In the genomic region with DNA sequence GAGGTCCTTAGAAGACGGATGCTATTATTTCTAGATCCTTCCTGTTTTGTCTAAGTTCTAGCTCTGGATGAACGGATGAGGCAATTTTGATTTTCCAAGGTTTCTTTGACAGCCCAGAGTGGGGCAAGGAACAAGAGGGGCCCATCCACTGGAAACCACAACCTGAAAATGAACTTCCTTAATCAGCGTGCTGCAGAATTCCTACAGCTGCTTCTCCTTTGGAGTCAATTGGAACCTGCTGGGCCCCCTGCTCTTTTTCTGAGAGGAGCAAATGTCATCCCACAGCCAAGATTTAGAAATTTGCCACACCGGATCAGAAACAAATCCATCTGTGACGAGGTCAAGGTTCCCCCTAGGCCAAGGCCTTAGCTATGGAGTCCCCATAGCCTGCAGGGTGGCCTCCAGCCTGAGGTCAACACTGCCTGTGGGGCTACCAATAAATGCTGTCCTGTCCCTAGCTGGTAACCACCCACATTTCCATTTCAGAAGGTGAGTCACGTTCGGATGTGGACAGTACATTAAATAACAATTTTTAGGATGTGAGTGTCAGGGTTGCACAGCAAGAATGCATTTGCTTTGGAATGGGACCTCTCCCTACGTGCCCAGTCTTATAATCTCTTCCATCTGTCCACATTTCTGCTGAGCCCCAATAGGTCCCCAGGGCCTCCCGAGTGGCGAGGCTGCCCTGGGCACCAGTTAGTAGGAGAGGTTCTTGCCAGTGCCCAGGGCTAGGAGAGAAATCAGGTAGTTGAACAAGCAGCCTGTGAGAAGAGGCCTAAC, we compare ENCODE assay signal across 14 mouse cellular contexts. TPM values are rescaled to one million over a fixed set of nuclear protein-coding genes. Genes with fewer than 3 reads are reported as not detected.
DNase-seq lines count a peak whose midpoint lies in the region; ATAC-seq and TF ChIP-seq lines count a peak whose summit lies in the region.
"Had no signal": no experiment of that assay in that cellular context is flagged by ENCODE, and none has a peak within 500 bp of the region (broad histone marks: within the 10 kb centered on the region; RNA-seq: fewer than 3 reads in every experiment).

No protein-coding gene starts in this region.

- peak; percentile 84 for DNase-seq in heart, adult 11 months
- no peak for DNase-seq in heart, adult 8-10 months (ENCODE audit: low spot score)
- DNase-seq in forelimb bud, embryonic 11.5 days (ENCODE audit: low read depth, low spot score): peak; percentile 38
- DNase-seq in stomach, postnatal 0 days (ENCODE audit: low spot score): no peak
- DNase-seq in frontal cortex, adult 2 months (ENCODE audit: extremely low spot score in 1 of 2, low spot score in 1 of 2): no peak
- DNase-seq: gastrocnemius, postnatal 36 days; kidney, adult 8-10 months had no signal

- H3K9ac ChIP-seq in midbrain, embryonic 16.5 days (ENCODE audit: low read depth, low read length): no peak overlapping the region
- no peak overlapping the region for H3K9ac ChIP-seq in midbrain, embryonic 13.5 days (replicated peaks)
- H3K9ac ChIP-seq in stomach, postnatal 0 days (ENCODE audit: low read length): no peak overlapping the region
- H3K9ac ChIP-seq: forebrain, embryonic 15.5 days; hindbrain, embryonic 14.5 days; liver, embryonic 14.5 days had no signal

- no peak overlapping the region for H3K4me2 ChIP-seq in midbrain, embryonic 16.5 days (ENCODE audit: low read length)
- H3K4me2 ChIP-seq in midbrain, embryonic 13.5 days (replicated peaks): no peak overlapping the region
- H3K4me2 ChIP-seq in myocyte (ENCODE audit: low read depth): peak overlapping the region; percentile 25
- no peak overlapping the region for H3K4me2 ChIP-seq in stomach, postnatal 0 days (replicated peaks; ENCODE audit: low read depth)
- H3K4me2 ChIP-seq: forebrain, embryonic 15.5 days; hindbrain, embryonic 14.5 days had no signal

- TF ChIP-seq POLR2A in myocyte (IDR thresholded peaks at IDR 0.05; ENCODE audit: insufficient read length, low read depth): no peak

- no peak overlapping the region for H3K27ac ChIP-seq in midbrain, embryonic 16.5 days (ENCODE audit: low read length)
- H3K27ac ChIP-seq in midbrain, embryonic 13.5 days: no peak overlapping the region
- no peak overlapping the region for H3K27ac ChIP-seq in stomach, postnatal 0 days (replicated peaks)
- H3K27ac ChIP-seq: forebrain, embryonic 15.5 days; hindbrain, embryonic 14.5 days; liver, embryonic 14.5 days had no signal

- H3K36me3 ChIP-seq in midbrain, embryonic 16.5 days (ENCODE audit: control insufficient read depth, insufficient read depth, low read length): no peaks in the 10 kb centered on the region
- H3K36me3 ChIP-seq in midbrain, embryonic 13.5 days: no peaks in the 10 kb centered on the region
- H3K36me3 ChIP-seq in myocyte (ENCODE audit: control insufficient read depth, insufficient read depth): no peaks in the 10 kb centered on the region
- H3K36me3 ChIP-seq in stomach, postnatal 0 days (ENCODE audit: control insufficient read depth, insufficient read depth, low read length): no peaks in the 10 kb centered on the region
- H3K36me3 ChIP-seq: forebrain, embryonic 15.5 days had no signal

- H3K79me2 ChIP-seq in myocyte (ENCODE audit: control insufficient read depth, insufficient read depth): no peaks in the 10 kb centered on the region

- TF ChIP-seq EP300 in stomach, postnatal 0 days (optimal IDR thresholded peaks at IDR 0.05): no peak

- 0 out of 2 replicates have a peak, but pooled peaks have one; percentile 21 for ATAC-seq in midbrain, embryonic 16.5 days
- no peak for ATAC-seq in midbrain, embryonic 13.5 days
- ATAC-seq in stomach, postnatal 0 days (ENCODE audit: low FRiP score, low TSS enrichment): no peak
- ATAC-seq: forebrain, embryonic 15.5 days had no signal

- H3K9me3 ChIP-seq in midbrain, embryonic 16.5 days (replicated peaks; ENCODE audit: control insufficient read depth, low read length, poor library complexity, severe bottlenecking): no peaks in the 10 kb centered on the region
- no peaks in the 10 kb centered on the region for H3K9me3 ChIP-seq in midbrain, embryonic 13.5 days
- H3K9me3 ChIP-seq in stomach, postnatal 0 days (ENCODE audit: control insufficient read depth, low read length): 0 out of 2 replicates have a peak, but pooled peaks cover 3% of the 10 kb centered on the region
- H3K9me3 ChIP-seq: forebrain, embryonic 15.5 days had no signal

- no peak overlapping the region for H3K4me3 ChIP-seq in midbrain, embryonic 16.5 days (ENCODE audit: low read depth, low read length)
- no peak overlapping the region for H3K4me3 ChIP-seq in midbrain, embryonic 13.5 days (replicated peaks)
- H3K4me3 ChIP-seq in myocyte: no peak overlapping the region
- no peak overlapping the region for H3K4me3 ChIP-seq in stomach, postnatal 0 days (ENCODE audit: low read depth, low read length)
- H3K4me3 ChIP-seq: forebrain, embryonic 15.5 days had no signal

- no peak overlapping the region for H3ac ChIP-seq in myocyte (ENCODE audit: control insufficient read depth, insufficient read length)

- no peaks in the 10 kb centered on the region for H3K27me3 ChIP-seq in midbrain, embryonic 16.5 days (ENCODE audit: control insufficient read depth, insufficient read depth, low read depth, low read length)
- no peaks in the 10 kb centered on the region for H3K27me3 ChIP-seq in midbrain, embryonic 13.5 days
- no peaks in the 10 kb centered on the region for H3K27me3 ChIP-seq in myocyte (ENCODE audit: control insufficient read depth, insufficient read depth, insufficient read length)
- no peaks in the 10 kb centered on the region for H3K27me3 ChIP-seq in stomach, postnatal 0 days (ENCODE audit: control insufficient read depth, insufficient read depth, low read length)
- H3K27me3 ChIP-seq: forebrain, embryonic 15.5 days had no signal

- 62% methylated on average over 10 of the region's 10 CpGs for WGBS in midbrain, embryonic 16.5 days
- whole genome bisulfite sequencing in midbrain, embryonic 13.5 days: 64% methylated on average over 10 of the region's 10 CpGs
- WGBS in stomach, postnatal 0 days: 67% methylated on average over 10 of the region's 10 CpGs

- H3K4me1 ChIP-seq in midbrain, embryonic 16.5 days (ENCODE audit: control insufficient read depth, insufficient read depth, low read length): no peaks in the 10 kb centered on the region
- no peaks in the 10 kb centered on the region; the same call in 1 of the 2 replicates for H3K4me1 ChIP-seq in midbrain, embryonic 13.5 days (replicated peaks)
- H3K4me1 ChIP-seq in stomach, postnatal 0 days (replicated peaks; ENCODE audit: control insufficient read depth, insufficient read depth): no peaks in the 10 kb centered on the region; the same call in 1 of the 2 replicates
- H3K4me1 ChIP-seq: forebrain, embryonic 15.5 days had no signal

- no peak for TF ChIP-seq CTCF in stomach, postnatal 0 days (IDR thresholded peaks at IDR 0.05; ENCODE audit: low read depth)

TF ChIP-seq in myocyte, 11 proteins besides CTCF, POLR2A, EP300 and RAD21:
- TF ChIP-seq CEBPB (IDR thresholded peaks at IDR 0.05; ENCODE audit: insufficient read depth, poor library complexity, severe bottlenecking) (no peak), REST (IDR thresholded peaks at IDR 0.05; ENCODE audit: insufficient read depth, insufficient read length) (no peak), MYOD1 (IDR thresholded peaks at IDR 0.05; ENCODE audit: control insufficient read depth in 1 of 3, insufficient read length in 2 of 3, low read depth in 2 of 3) (no peak), TCF12 (IDR thresholded peaks at IDR 0.05; ENCODE audit: insufficient read depth, poor library complexity, severe bottlenecking) (no peak), POLR2AphosphoS2 (IDR thresholded peaks at IDR 0.05; ENCODE audit: insufficient read length, low read depth) (no peak), SRF (IDR thresholded peaks at IDR 0.05; ENCODE audit: control insufficient read depth, insufficient read length, low read depth) (no peak), MAX (IDR thresholded peaks at IDR 0.05; ENCODE audit: low read depth) (no peak)

RNA-seq across cellular contexts. Expression of a gene that starts 46.1 kb away (rescaled TPM):
- total RNA-seq in heart, adult 8-10 months (2022): 10 to 100 TPM; 38.5 to 58.4 (median 49.5) TPM
- polyA plus RNA-seq in midbrain, embryonic 16.5 days (2015; fragmentation: Nextera tagmentation; extraction: Ambion mirVana): 49.3 and 54.0 TPM in 2 replicates
- polyA plus RNA-seq in midbrain, embryonic 13.5 days (2015; fragmentation: Nextera tagmentation; extraction: Ambion mirVana): 45.3 and 52.6 TPM in 2 replicates
- 51.3 TPM for polyA plus RNA-seq in myocyte (2012; fragmentation: generic; extraction: Trizol)
- polyA plus RNA-seq in stomach, postnatal 0 days (2015; fragmentation: Nextera tagmentation; extraction: Ambion mirVana): 80.2 and 88.9 TPM in 2 replicates
- polyA plus RNA-seq in frontal cortex, adult 2 months (2012; rRNA removed): 41.8 and 45.5 TPM in 2 replicates
- total RNA-seq: MEL had no signal

Comparison
In these comparisons a context has a peak if more than half of its experiments do, and no peak if none do; other contexts are left out.
1. DNase-seq: peak in heart, adult 11 months (single experiment) and forelimb bud, embryonic 11.5 days (single experiment); none in heart, adult 8-10 months (single experiment), stomach, postnatal 0 days (single experiment) and frontal cortex, adult 2 months (0 of 2).